Mouse (Mus musculus): ENCODE data around the gene Ncdn. TPM values are rescaled to one million over a fixed set of nuclear protein-coding genes. Genes with fewer than 3 reads are reported as not detected.

Ncdn gene
- polyA plus RNA-seq, 1 experiment from 2014 or later = 25.4 TPM

- Histone ChIP-seq H3K4me3 (replicated peaks; ENCODE audit: low read length) (no peak overlapping the region), H3K4me1 (ENCODE audit: control insufficient read depth, insufficient read depth, low read length) (peaks cover 18% of the 10 kb centered on the region), H3K9ac (ENCODE audit: low read length) (no peak overlapping the region), H3K36me3 (ENCODE audit: control insufficient read depth, insufficient read depth, low read length) (peaks cover 7% of the 10 kb centered on the region; the same call in 1 of the 2 replicates), H3K27ac (ENCODE audit: low read length) (no peak overlapping the region), H3K4me2 (ENCODE audit: low read depth, low read length) (no peak overlapping the region), H3K27me3 (ENCODE audit: control insufficient read depth, insufficient read depth, low read length) (no peaks in the 10 kb centered on the region), H3K9me3 (replicated peaks; ENCODE audit: control insufficient read depth, low read length) (no peaks in the 10 kb centered on the region)
- no peak for ATAC-seq (ENCODE audit: insufficient read depth, low FRiP score)
- 94% methylated on average over 8 of the region's 8 CpGs for WGBS
These were observed 4.9 kb downstream of the Ncdn start for GRCm38 (mm10) chr4:126748381-126748780.

GRCm38 (mm10) chr4:126746194-126746840 lies 6.9 kb downstream of the Ncdn start:
- Histone ChIP-seq H3K4me2 (ENCODE audit: low read depth, low read length) (no peak overlapping the region), H3K9ac (ENCODE audit: low read length) (no peak overlapping the region), H3K27ac (ENCODE audit: low read length) (no peak overlapping the region), H3K27me3 (ENCODE audit: control insufficient read depth, insufficient read depth, low read length) (no peaks in the 10 kb centered on the region), H3K9me3 (replicated peaks; ENCODE audit: control insufficient read depth, low read length) (no peaks in the 10 kb centered on the region), H3K4me1 (ENCODE audit: control insufficient read depth, insufficient read depth, low read length) (peaks cover 5% of the 10 kb centered on the region; the same call in 1 of the 2 replicates), H3K36me3 (ENCODE audit: control insufficient read depth, insufficient read depth, low read length) (peaks cover 7% of the 10 kb centered on the region; the same call in 1 of the 2 replicates), H3K4me3 (replicated peaks; ENCODE audit: low read length) (no peak overlapping the region)
- 80% methylated on average over 10 of the region's 10 CpGs for WGBS
- no peak for ATAC-seq (ENCODE audit: insufficient read depth, low FRiP score)

- Histone ChIP-seq H3K4me1 (ENCODE audit: control insufficient read depth, insufficient read depth, low read length) (peaks cover 5% of the 10 kb centered on the region; the same call in 1 of the 2 replicates), H3K36me3 (ENCODE audit: control insufficient read depth, insufficient read depth, low read length) (peaks cover 7% of the 10 kb centered on the region; the same call in 1 of the 2 replicates), H3K27me3 (ENCODE audit: control insufficient read depth, insufficient read depth, low read length) (no peaks in the 10 kb centered on the region), H3K9me3 (replicated peaks; ENCODE audit: control insufficient read depth, low read length) (no peaks in the 10 kb centered on the region), H3K4me2 (ENCODE audit: low read depth, low read length) (no peak overlapping the region), H3K27ac (ENCODE audit: low read length) (no peak overlapping the region), H3K4me3 (replicated peaks; ENCODE audit: low read length) (no peak overlapping the region), H3K9ac (ENCODE audit: low read length) (no peak overlapping the region)
- 44% methylated on average over 13 of the region's 13 CpGs for WGBS
- no peak for ATAC-seq (ENCODE audit: insufficient read depth, low FRiP score)
These were observed 7.6 kb downstream of the Ncdn start for GRCm38 (mm10) chr4:126745506-126746193.

- no peak overlapping the region for H3K9ac ChIP-seq (ENCODE audit: low read length)
- no peaks in the 10 kb centered on the region for H3K27me3 ChIP-seq (ENCODE audit: control insufficient read depth, insufficient read depth, low read length)
- H3K4me1 ChIP-seq (ENCODE audit: control insufficient read depth, insufficient read depth, low read length) = peaks cover 5% of the 10 kb centered on the region; the same call in 1 of the 2 replicates
- H3K27ac ChIP-seq (ENCODE audit: low read length) = no peak overlapping the region
- WGBS = 92% methylated on average over 14 of the region's 14 CpGs
- no peaks in the 10 kb centered on the region for H3K9me3 ChIP-seq (replicated peaks; ENCODE audit: control insufficient read depth, low read length)
- no peak for ATAC-seq (ENCODE audit: insufficient read depth, low FRiP score)
- H3K4me2 ChIP-seq (ENCODE audit: low read depth, low read length) = no peak overlapping the region
- H3K4me3 ChIP-seq (replicated peaks; ENCODE audit: low read length) = no peak overlapping the region
- H3K36me3 ChIP-seq (ENCODE audit: control insufficient read depth, insufficient read depth, low read length) = peaks cover 7% of the 10 kb centered on the region; the same call in 1 of the 2 replicates
These were observed 8.4 kb downstream of the Ncdn start for GRCm38 (mm10) chr4:126744831-126745230.

- ATAC-seq (ENCODE audit: insufficient read depth, low FRiP score) = no peak
- WGBS = 26% methylated on average over 11 of the region's 11 CpGs
- Histone ChIP-seq H3K4me2 (ENCODE audit: low read depth, low read length) (no peak overlapping the region), H3K4me1 (ENCODE audit: control insufficient read depth, insufficient read depth, low read length) (no peaks in the 10 kb centered on the region; the same call in 1 of the 2 replicates), H3K4me3 (replicated peaks; ENCODE audit: low read length) (no peak overlapping the region), H3K9ac (ENCODE audit: low read length) (no peak overlapping the region), H3K27me3 (ENCODE audit: control insufficient read depth, insufficient read depth, low read length) (peaks cover 10% of the 10 kb centered on the region), H3K36me3 (ENCODE audit: control insufficient read depth, insufficient read depth, low read length) (peaks cover 5% of the 10 kb centered on the region; the same call in 1 of the 2 replicates), H3K27ac (ENCODE audit: low read length) (no peak overlapping the region), H3K9me3 (replicated peaks; ENCODE audit: control insufficient read depth, low read length) (no peaks in the 10 kb centered on the region)
These were observed 9.5 kb downstream of the Ncdn start for GRCm38 (mm10) chr4:126743713-126744112.

GRCm38 (mm10) chr4:126742976-126743375 lies 10.3 kb downstream of the Ncdn start:
- H3K27me3 ChIP-seq (ENCODE audit: control insufficient read depth, insufficient read depth, low read length) = peaks cover 18% of the 10 kb centered on the region
- no peaks in the 10 kb centered on the region for H3K9me3 ChIP-seq (replicated peaks; ENCODE audit: control insufficient read depth, low read length)
- no peak overlapping the region for H3K27ac ChIP-seq (ENCODE audit: low read length)
- no peak for ATAC-seq (ENCODE audit: insufficient read depth, low FRiP score)
- H3K4me3 ChIP-seq (replicated peaks; ENCODE audit: low read length) = no peak overlapping the region
- no peak overlapping the region for H3K9ac ChIP-seq (ENCODE audit: low read length)
- H3K4me1 ChIP-seq (ENCODE audit: control insufficient read depth, insufficient read depth, low read length) = no peaks in the 10 kb centered on the region; the same call in 1 of the 2 replicates
- WGBS = 52% methylated on average over 2 of the region's 2 CpGs
- H3K4me2 ChIP-seq (ENCODE audit: low read depth, low read length) = no peak overlapping the region
- H3K36me3 ChIP-seq (ENCODE audit: control insufficient read depth, insufficient read depth, low read length) = no peaks in the 10 kb centered on the region

GRCm38 (mm10) chr4:126741448-126741847 lies 11.8 kb downstream of the Ncdn start:
- H3K9me3 ChIP-seq (replicated peaks; ENCODE audit: control insufficient read depth, low read length) = no peaks in the 10 kb centered on the region
- H3K27me3 ChIP-seq (ENCODE audit: control insufficient read depth, insufficient read depth, low read length) = peaks cover 32% of the 10 kb centered on the region
- no peak overlapping the region for H3K27ac ChIP-seq (ENCODE audit: low read length)
- 4% methylated on average over 12 of the region's 12 CpGs for WGBS
- H3K9ac ChIP-seq (ENCODE audit: low read length) = peak overlapping the region; percentile 57
- H3K4me1 ChIP-seq (ENCODE audit: control insufficient read depth, insufficient read depth, low read length) = no peaks in the 10 kb centered on the region; the same call in none of the 2 replicates
- H3K4me3 ChIP-seq (replicated peaks; ENCODE audit: low read length) = no peak overlapping the region
- ATAC-seq (ENCODE audit: insufficient read depth, low FRiP score) = no peak
- H3K4me2 ChIP-seq (ENCODE audit: low read depth, low read length) = no peak overlapping the region; the same call in 1 of the 2 replicates
- no peaks in the 10 kb centered on the region for H3K36me3 ChIP-seq (ENCODE audit: control insufficient read depth, insufficient read depth, low read length)

GRCm38 (mm10) chr4:126739966-126740676 lies 13.1 kb downstream of the Ncdn start:
- H3K9me3 ChIP-seq (replicated peaks; ENCODE audit: control insufficient read depth, low read length) = no peaks in the 10 kb centered on the region
- no peak overlapping the region for H3K4me2 ChIP-seq (ENCODE audit: low read depth, low read length)
- H3K9ac ChIP-seq (ENCODE audit: low read length) = no peak overlapping the region
- H3K36me3 ChIP-seq (ENCODE audit: control insufficient read depth, insufficient read depth, low read length) = no peaks in the 10 kb centered on the region
- H3K27ac ChIP-seq (ENCODE audit: low read length) = no peak overlapping the region
- H3K27me3 ChIP-seq (ENCODE audit: control insufficient read depth, insufficient read depth, low read length) = peaks cover 45% of the 10 kb centered on the region
- 20% methylated on average over 10 of the region's 10 CpGs for WGBS
- no peak for ATAC-seq (ENCODE audit: insufficient read depth, low FRiP score)
- H3K4me3 ChIP-seq (replicated peaks; ENCODE audit: low read length) = no peak overlapping the region
- H3K4me1 ChIP-seq (ENCODE audit: control insufficient read depth, insufficient read depth, low read length) = peaks cover 10% of the 10 kb centered on the region
